Mouse (Mus musculus) intestine, embryonic 14.5 days (tissue): ENCODE measurements around the gene Xrcc1. TPM values are rescaled to one million over a fixed set of nuclear protein-coding genes. Genes with fewer than 3 reads are reported as not detected.
A peak's percentile ranks its signal among the peaks of the same experiment; 100 is the strongest.

Source experiments
- ATAC-seq: fragments of 200-750 bp; cut with Nextera tagmentation; replicated peaks from 2 replicates; pipeline ENCODE4 v1.8.0; 2017; ENCODE audit warnings: low read depth, moderate number of reproducible peaks, moderate TSS enrichment, moderate library complexity; ENCODE audit not compliant: low FRiP score, low TSS enrichment
- DNase-seq: peaks from one replicate; pipeline ENCODE4 v3.0.0-alpha.2; 2018; ENCODE audit warnings: low spot score
- H3K27ac ChIP-seq: fragments of 300-500 bp; sonication (generic); 2 replicates; pipeline ENCODE4 v1.5.1; 2014; ENCODE audit warnings: low read depth, mild to moderate bottlenecking, control low read depth
- H3K27me3 ChIP-seq: fragments of 300-500 bp; sonication (generic); replicated peaks from 2 replicates; pipeline ENCODE4 v1.6.1; 2014; ENCODE audit warnings: low read length, control low read depth; ENCODE audit not compliant: control insufficient read depth, insufficient read depth
- H3K36me3 ChIP-seq: fragments of 300-500 bp; sonication (generic); 2 replicates; pipeline ENCODE4 v1.6.1; 2014; ENCODE audit warnings: low read length, control low read depth; ENCODE audit not compliant: control insufficient read depth, insufficient read depth
- H3K4me1 ChIP-seq: fragments of 300-500 bp; sonication (generic); replicated peaks from 2 replicates; pipeline ENCODE4 v1.6.1; 2014; ENCODE audit warnings: low read length, control low read depth, mixed read lengths; ENCODE audit not compliant: control insufficient read depth, insufficient read depth
- H3K4me2 ChIP-seq: fragments of 300-500 bp; sonication (generic); 2 replicates; pipeline ENCODE4 v1.6.1; 2014; ENCODE audit warnings: low read length
- H3K4me3 ChIP-seq: fragments of 300-500 bp; sonication (generic); 2 replicates; pipeline ENCODE4 v1.5.1; 2014; ENCODE audit warnings: low read depth, low read length, control low read depth, mixed read lengths
- H3K9ac ChIP-seq: fragments of 300-500 bp; sonication (generic); 2 replicates; pipeline ENCODE4 v1.6.1; 2014; ENCODE audit warnings: mild to moderate bottlenecking, low read length
- H3K9me3 ChIP-seq: fragments of 300-500 bp; sonication (generic); 2 replicates; pipeline ENCODE4 v1.6.1; 2016; ENCODE audit warnings: low read length, control low read depth; ENCODE audit not compliant: control insufficient read depth
- WGBS: fragments of 180-500 bp; shearing (Covaris S2); extraction: QIAGEN DNeasy Blood & Tissue Kit; methylation state at CpG from one replicate; pipeline ENCODE4 v1.1.7; 2014; 5-methylcytosine and 5-hydroxymethylcytosine counted together
- polyA plus RNA-seq: library from polyadenylated mRNA; unstranded; fragments of >200 nt; fragmentation: Nextera tagmentation; extraction: Ambion mirVana; gene quantifications from 2 replicates; pipeline ENCODE4 v1.2.1, GENCODE M21; 2014

The Xrcc1 gene
- polyA plus RNA-seq, 1 experiment from 2014 or later = 91.5 TPM

DNA sequence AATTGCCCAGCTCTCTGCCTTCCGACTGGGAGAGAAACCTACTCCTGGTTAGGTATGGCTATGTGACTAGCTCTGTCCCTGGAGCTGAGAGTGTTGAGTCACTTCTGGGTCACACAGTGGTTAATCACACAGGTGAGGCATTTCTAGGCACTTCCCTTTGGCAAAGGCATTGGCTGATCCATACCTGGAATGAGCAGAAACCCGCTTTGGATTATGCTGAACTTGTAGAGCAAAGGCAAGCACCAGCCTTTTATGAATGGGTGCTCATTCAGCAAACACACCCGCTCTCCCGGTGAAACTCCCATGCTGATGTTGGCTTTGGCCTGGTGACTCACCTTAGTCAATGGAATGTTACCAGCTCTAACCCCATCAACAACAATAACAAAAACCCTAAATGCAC lies 6.4 kb upstream of the Xrcc1 start:
- DNase-seq (no peak), ATAC-seq (no peak)
- H3K27me3 ChIP-seq = no peaks in the 10 kb centered on the region
- no peak overlapping the region for H3K4me2 ChIP-seq
- no peaks in the 10 kb centered on the region for H3K4me1 ChIP-seq
- no peak overlapping the region for H3K4me3 ChIP-seq
- H3K9ac ChIP-seq = no peak overlapping the region
- H3K36me3 ChIP-seq = no peaks in the 10 kb centered on the region; the same call in 1 of the 2 replicates
- 89% methylated on average over 4 of the region's 4 CpGs for WGBS
- no peaks in the 10 kb centered on the region for H3K9me3 ChIP-seq
- H3K27ac ChIP-seq = no peak overlapping the region

- H3K9ac ChIP-seq = no peak overlapping the region
- no peak for ATAC-seq
- H3K4me3 ChIP-seq = no peak overlapping the region
- no peaks in the 10 kb centered on the region for H3K9me3 ChIP-seq
- H3K27ac ChIP-seq = no peak overlapping the region
- WGBS = 84% methylated on average over 2 of the region's 2 CpGs
- H3K4me1 ChIP-seq = peaks cover 11% of the 10 kb centered on the region
- no peak overlapping the region for H3K4me2 ChIP-seq
- no peaks in the 10 kb centered on the region for H3K27me3 ChIP-seq
- no peak for DNase-seq
- peaks cover 14% of the 10 kb centered on the region for H3K36me3 ChIP-seq
Observed at GRCm38 (mm10) chr7:24544506-24544905, 1.6 kb upstream of the Xrcc1 start.

- Histone ChIP-seq H3K9ac (peak overlapping the region; percentile 69), H3K9me3 (no peaks in the 10 kb centered on the region), H3K27ac (peak overlapping the region; percentile 74), H3K4me2 (peak overlapping the region; percentile 78), H3K36me3 (peaks cover 28% of the 10 kb centered on the region), H3K4me1 (peaks cover 11% of the 10 kb centered on the region), H3K4me3 (peak overlapping the region; percentile 68), H3K27me3 (no peaks in the 10 kb centered on the region)
- DNase-seq = peak; percentile 98
- ATAC-seq = peak; percentile 99
- under 1% methylated on average over 57 of the region's 57 CpGs for WGBS
Observed at GRCm38 (mm10) chr7:24546634-24547389, 723 bp downstream of the Xrcc1 start.

DNA sequence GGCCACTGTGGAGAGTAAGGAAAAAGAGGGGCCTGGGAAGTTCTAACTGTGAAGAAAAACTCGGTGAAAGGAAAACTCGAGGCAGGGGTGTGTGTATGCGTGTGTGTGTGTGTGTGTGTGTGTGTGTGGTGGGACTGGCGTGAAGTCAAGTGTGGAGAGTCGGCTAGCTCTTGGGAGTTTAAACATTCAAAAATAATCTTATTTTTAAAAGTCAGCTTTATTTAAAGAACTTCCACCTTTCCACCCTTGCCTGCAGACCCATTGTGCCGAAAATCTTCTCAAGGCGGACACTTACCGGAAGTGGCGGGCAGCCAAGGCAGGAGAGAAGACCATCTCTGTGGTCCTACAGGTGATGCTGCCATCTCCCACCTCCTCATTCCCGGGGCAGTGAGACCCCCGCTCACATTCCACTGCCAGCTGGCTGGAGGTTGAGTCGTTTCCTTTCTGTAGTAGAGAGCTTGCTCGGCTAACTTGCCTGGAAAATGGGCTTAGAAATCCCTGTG lies 1.5 kb downstream of the Xrcc1 start:
- Histone ChIP-seq H3K9ac (peak overlapping the region; percentile 69), H3K27ac (peak overlapping the region; percentile 74), H3K36me3 (peaks cover 35% of the 10 kb centered on the region), H3K4me2 (peak overlapping the region; percentile 78), H3K4me1 (peaks cover 11% of the 10 kb centered on the region), H3K4me3 (peak overlapping the region; percentile 68), H3K9me3 (no peaks in the 10 kb centered on the region), H3K27me3 (no peaks in the 10 kb centered on the region)
- 0 out of 2 replicates have a peak, but pooled peaks have one; percentile 4 for ATAC-seq
- DNase-seq = no peak
- WGBS = 26% methylated on average over 13 of the region's 13 CpGs

DNA sequence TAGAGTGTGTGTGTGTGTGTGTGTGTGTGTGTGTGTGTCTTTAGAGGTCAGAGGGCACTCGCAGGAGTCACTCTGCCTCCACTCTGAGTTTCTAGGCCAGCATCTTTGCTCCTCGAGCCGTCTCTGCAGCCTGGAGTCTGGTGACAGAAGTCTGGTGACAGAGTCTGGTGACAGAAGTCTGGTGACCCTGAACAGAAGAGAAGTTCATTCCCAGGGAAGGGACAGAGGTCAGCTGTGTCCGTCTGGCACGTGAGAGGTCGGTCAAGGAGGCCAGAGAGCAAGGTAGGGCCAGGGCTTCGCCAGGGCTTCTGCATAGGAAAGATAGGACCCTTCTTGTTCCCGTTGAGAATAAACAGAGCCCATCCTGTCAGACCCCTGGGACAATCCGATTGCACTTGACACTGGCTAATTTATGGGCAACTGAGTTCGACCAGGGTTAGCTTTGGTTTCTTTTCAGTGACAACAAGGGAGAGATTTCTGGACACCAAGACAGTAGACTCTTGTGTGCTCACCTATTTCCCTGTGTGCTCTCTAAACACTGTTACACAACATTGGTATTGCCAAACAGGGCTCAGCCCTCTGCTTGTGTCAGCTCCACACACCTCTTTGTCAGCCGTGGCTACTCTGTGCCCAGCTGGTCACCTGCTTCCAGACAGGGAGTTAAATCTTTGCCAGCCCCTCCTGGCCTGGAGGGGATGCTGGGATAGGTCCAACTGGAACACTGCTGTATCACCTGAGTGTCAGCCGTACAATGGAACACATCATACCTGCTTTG lies 6.1 kb downstream of the Xrcc1 start:
- ATAC-seq = no peak
- H3K27ac ChIP-seq = no peak overlapping the region
- peaks cover 7% of the 10 kb centered on the region for H3K4me1 ChIP-seq
- WGBS = 76% methylated on average over 12 of the region's 12 CpGs
- no peaks in the 10 kb centered on the region for H3K9me3 ChIP-seq
- H3K9ac ChIP-seq = no peak overlapping the region
- no peak for DNase-seq
- H3K4me2 ChIP-seq = no peak overlapping the region
- H3K27me3 ChIP-seq = no peaks in the 10 kb centered on the region
- no peak overlapping the region for H3K4me3 ChIP-seq
- peaks cover 56% of the 10 kb centered on the region for H3K36me3 ChIP-seq

- peaks cover 53% of the 10 kb centered on the region for H3K36me3 ChIP-seq
- no peak overlapping the region for H3K9ac ChIP-seq
- DNase-seq (no peak), ATAC-seq (no peak)
- no peaks in the 10 kb centered on the region for H3K9me3 ChIP-seq
- H3K27me3 ChIP-seq = no peaks in the 10 kb centered on the region
- H3K4me2 ChIP-seq = no peak overlapping the region
- no peaks in the 10 kb centered on the region for H3K4me1 ChIP-seq
- 91% methylated on average over 10 of the region's 10 CpGs for WGBS
- H3K4me3 ChIP-seq = no peak overlapping the region
- H3K27ac ChIP-seq = no peak overlapping the region
Observed at GRCm38 (mm10) chr7:24555786-24556185, 9.7 kb downstream of the Xrcc1 start.

DNA sequence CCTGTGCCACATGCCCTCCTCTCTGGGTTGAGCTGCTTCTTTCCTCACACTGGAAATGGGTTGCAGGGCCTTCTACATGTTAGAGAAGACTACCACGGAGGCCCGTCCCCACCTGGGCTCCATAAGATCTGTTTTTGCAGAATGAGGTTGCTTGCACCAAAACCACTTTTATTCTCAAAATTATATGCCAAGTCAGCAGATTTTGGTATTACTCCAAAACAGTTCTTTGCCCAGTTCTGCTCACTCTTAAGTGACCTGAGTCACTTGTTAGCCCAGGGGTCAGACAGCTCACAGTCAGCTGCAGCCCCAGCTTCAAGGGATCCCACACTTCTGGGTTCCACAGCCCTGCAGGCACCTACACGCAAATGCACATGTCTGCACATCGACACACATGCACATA lies 15.4 kb downstream of the Xrcc1 start:
- H3K27me3 ChIP-seq = no peaks in the 10 kb centered on the region
- ATAC-seq = no peak
- 86% methylated on average over 4 of the region's 4 CpGs for WGBS

GRCm38 (mm10) chr7:24563191-24563836 lies 17.2 kb downstream of the Xrcc1 start:
- ATAC-seq (no peak), DNase-seq (no peak)
- Histone ChIP-seq H3K27me3 (no peaks in the 10 kb centered on the region), H3K9ac (no peak overlapping the region), H3K36me3 (peaks cover 89% of the 10 kb centered on the region), H3K4me3 (no peak overlapping the region), H3K9me3 (no peaks in the 10 kb centered on the region), H3K4me1 (no peaks in the 10 kb centered on the region), H3K4me2 (no peak overlapping the region), H3K27ac (no peak overlapping the region)
- 91% methylated on average over 8 of the region's 8 CpGs for WGBS

More for the DNA sequence above, 15.4 kb downstream of the Xrcc1 start:
- Histone ChIP-seq H3K4me3 (no peak overlapping the region), H3K9me3 (no peaks in the 10 kb centered on the region), H3K4me1 (no peaks in the 10 kb centered on the region), H3K4me2 (no peak overlapping the region), H3K27ac (no peak overlapping the region), H3K36me3 (peaks cover 74% of the 10 kb centered on the region), H3K9ac (no peak overlapping the region)
- DNase-seq = no peak
